Mouse (Mus musculus): Measurements from ENCODE around the gene Cc2d1b. TPM values are rescaled to one million over a fixed set of nuclear protein-coding genes. Genes with fewer than 3 reads are reported as not detected.

The Cc2d1b gene
- 16.5 and 23.0 TPM in 2 replicates for polyA plus RNA-seq (2014; fragmentation: Nextera tagmentation; extraction: Ambion mirVana)

GRCm38 (mm10) chr4:108619587-108620341 lies at the start of gene Cc2d1b:
TSS of gene Cc2d1b (plus strand) at chr4:108619940.
- Histone ChIP-seq H3K27ac (ENCODE audit: low read depth, low read length) (peak within 1 kb of the TSS; percentile 85), H3K9me3 (ENCODE audit: control insufficient read depth, low read length) (no peaks in the 10 kb centered on the region), H3K27me3 (ENCODE audit: control insufficient read depth, insufficient read depth, low read length) (no peaks in the 10 kb centered on the region), H3K4me2 (ENCODE audit: low read depth, low read length) (peak within 1 kb of the TSS; percentile 93), H3K9ac (replicated peaks; ENCODE audit: low read depth, low read length) (peak within 1 kb of the TSS; percentile 77), H3K36me3 (ENCODE audit: control insufficient read depth, insufficient read depth, low read length) (peaks cover 6% of the 10 kb centered on the region; the same call in 1 of the 2 replicates), H3K4me3 (ENCODE audit: low read depth, low read length) (peak within 1 kb of the TSS; percentile 68), H3K4me1 (ENCODE audit: control insufficient read depth, insufficient read depth, low read length) (peaks cover 16% of the 10 kb centered on the region)
- WGBS, result under 1% methylated on average over 68 of the region's 86 CpGs
- peak; percentile 95 for ATAC-seq (ENCODE audit: low read depth)

GRCm38 (mm10) chr4:108572644-108573043 lies 47.1 kb upstream of the Cc2d1b start:
- Histone ChIP-seq H3K9me3 (ENCODE audit: control insufficient read depth, low read length) (no peaks in the 10 kb centered on the region), H3K27me3 (ENCODE audit: control insufficient read depth, insufficient read depth, low read length) (no peaks in the 10 kb centered on the region), H3K27ac (ENCODE audit: low read depth, low read length) (no peak overlapping the region), H3K4me1 (ENCODE audit: control insufficient read depth, insufficient read depth, low read length) (peaks cover 5% of the 10 kb centered on the region; the same call in 1 of the 2 replicates), H3K4me3 (ENCODE audit: low read depth, low read length) (no peak overlapping the region), H3K9ac (replicated peaks; ENCODE audit: low read depth, low read length) (no peak overlapping the region), H3K36me3 (ENCODE audit: control insufficient read depth, insufficient read depth, low read length) (peaks cover 63% of the 10 kb centered on the region), H3K4me2 (ENCODE audit: low read depth, low read length) (no peak overlapping the region)
- 98% methylated on average over 3 of the region's 3 CpGs for WGBS
- ATAC-seq (ENCODE audit: low read depth), result no peak

- H3K27ac ChIP-seq (ENCODE audit: low read depth, low read length), result peak within 1 kb of the TSS; percentile 70
Measured at GRCm38 (mm10) chr4:108578840-108579742, 40.6 kb upstream of the Cc2d1b start, which contains the start of the genes Prpf38a and Orc1. TSS of gene Prpf38a (minus strand) at chr4:108579336. TSS of gene Orc1 (plus strand) at chr4:108579423.

DNA sequence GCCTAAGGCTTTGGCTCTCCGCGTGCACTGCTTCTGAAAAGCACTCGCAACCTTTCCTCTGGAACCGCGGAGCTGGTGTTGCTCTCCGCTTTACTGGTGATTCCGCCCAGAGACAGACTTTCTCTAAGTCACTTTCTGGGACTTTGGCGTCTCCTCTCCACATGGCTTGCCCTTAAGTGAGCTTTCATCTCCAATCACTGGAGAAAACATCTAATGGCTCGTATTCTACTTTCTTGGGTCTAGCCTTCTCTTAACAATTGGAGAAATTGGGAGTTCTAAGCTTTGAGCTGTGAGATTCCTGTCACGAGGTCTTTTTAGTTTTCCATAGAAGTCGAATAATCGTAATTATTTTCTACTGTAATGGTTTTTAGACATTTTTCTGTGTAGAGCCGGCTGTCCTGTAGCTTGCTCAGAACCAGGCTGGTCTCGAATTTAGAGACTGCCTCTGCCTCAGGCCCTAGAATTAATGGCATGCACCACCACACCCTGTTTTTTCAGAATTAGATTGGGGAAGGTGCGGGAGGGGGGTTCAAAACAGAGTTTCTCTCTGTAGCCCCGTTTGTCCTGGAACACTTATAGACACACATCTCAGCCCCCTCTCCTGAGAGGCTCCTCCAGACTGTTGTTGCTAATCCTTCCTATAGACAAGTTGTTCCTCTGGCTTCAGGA lies 39.9 kb upstream of the Cc2d1b start:
- Histone ChIP-seq H3K27ac (ENCODE audit: low read depth, low read length) (no peak overlapping the region), H3K9me3 (ENCODE audit: control insufficient read depth, low read length) (no peaks in the 10 kb centered on the region), H3K9ac (replicated peaks; ENCODE audit: low read depth, low read length) (0 out of 2 replicates have a peak overlapping the region, but pooled peaks have one; percentile 21), H3K4me3 (ENCODE audit: low read depth, low read length) (peak overlapping the region; percentile 83), H3K27me3 (ENCODE audit: control insufficient read depth, insufficient read depth, low read length) (no peaks in the 10 kb centered on the region), H3K4me1 (ENCODE audit: control insufficient read depth, insufficient read depth, low read length) (peaks cover 15% of the 10 kb centered on the region; the same call in 1 of the 2 replicates), H3K36me3 (ENCODE audit: control insufficient read depth, insufficient read depth, low read length) (peaks cover 16% of the 10 kb centered on the region; the same call in 1 of the 2 replicates), H3K4me2 (ENCODE audit: low read depth, low read length) (peak overlapping the region; percentile 91)
- WGBS, result 3% methylated on average over 16 of the region's 16 CpGs
- no peak for ATAC-seq (ENCODE audit: low read depth)

More at GRCm38 (mm10) chr4:108578840-108579742, 40.6 kb upstream of the Cc2d1b start, which contains the start of the genes Prpf38a and Orc1:
- peak; percentile 99 for ATAC-seq (ENCODE audit: low read depth)
- peak within 1 kb of the TSS; percentile 83 for H3K4me3 ChIP-seq (ENCODE audit: low read depth, low read length)
- no peaks in the 10 kb centered on the region for H3K9me3 ChIP-seq (ENCODE audit: control insufficient read depth, low read length)
- H3K4me2 ChIP-seq (ENCODE audit: low read depth, low read length), result peak within 1 kb of the TSS; percentile 91
- peaks cover 20% of the 10 kb centered on the region for H3K36me3 ChIP-seq (ENCODE audit: control insufficient read depth, insufficient read depth, low read length)
- H3K27me3 ChIP-seq (ENCODE audit: control insufficient read depth, insufficient read depth, low read length), result no peaks in the 10 kb centered on the region
- H3K9ac ChIP-seq (replicated peaks; ENCODE audit: low read depth, low read length), result peak within 1 kb of the TSS; percentile 63
- under 1% methylated on average over 64 of the region's 64 CpGs for WGBS
- H3K4me1 ChIP-seq (ENCODE audit: control insufficient read depth, insufficient read depth, low read length), result peaks cover 15% of the 10 kb centered on the region; the same call in 1 of the 2 replicates

GRCm38 (mm10) chr4:108593376-108593775 lies 26.4 kb upstream of the Cc2d1b start:
- H3K4me2 ChIP-seq (ENCODE audit: low read depth, low read length), result no peak overlapping the region
- no peak for ATAC-seq (ENCODE audit: low read depth)
- H3K27ac ChIP-seq (ENCODE audit: low read depth, low read length), result no peak overlapping the region
- H3K9ac ChIP-seq (replicated peaks; ENCODE audit: low read depth, low read length), result no peak overlapping the region
- H3K4me3 ChIP-seq (ENCODE audit: low read depth, low read length), result no peak overlapping the region
- 91% methylated on average over 2 of the region's 2 CpGs for WGBS
- no peaks in the 10 kb centered on the region for H3K4me1 ChIP-seq (ENCODE audit: control insufficient read depth, insufficient read depth, low read length)
- H3K27me3 ChIP-seq (ENCODE audit: control insufficient read depth, insufficient read depth, low read length), result no peaks in the 10 kb centered on the region
- H3K9me3 ChIP-seq (ENCODE audit: control insufficient read depth, low read length), result no peaks in the 10 kb centered on the region
- H3K36me3 ChIP-seq (ENCODE audit: control insufficient read depth, insufficient read depth, low read length), result no peaks in the 10 kb centered on the region

DNA sequence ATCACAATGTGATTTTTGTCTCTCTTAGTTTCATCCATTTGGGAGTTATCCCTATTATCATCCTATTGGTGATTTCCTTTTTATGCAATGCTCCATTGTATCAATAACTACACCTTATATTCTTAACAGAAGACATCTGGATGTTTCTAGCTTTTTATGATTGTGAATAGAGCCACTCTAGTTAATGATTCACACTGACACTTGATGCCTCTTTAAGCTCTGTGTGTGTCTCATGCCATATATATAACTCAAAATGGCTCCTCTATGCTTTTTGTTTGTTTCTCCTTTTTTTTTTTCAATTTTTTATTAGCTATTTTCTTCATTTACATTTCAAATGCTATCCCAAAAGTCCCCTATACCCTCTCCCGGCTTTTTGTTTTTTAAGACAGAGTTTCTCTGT lies 24.0 kb upstream of the Cc2d1b start:
- ATAC-seq (ENCODE audit: low read depth), result no peak
- no peaks in the 10 kb centered on the region for H3K36me3 ChIP-seq (ENCODE audit: control insufficient read depth, insufficient read depth, low read length)
- no peak overlapping the region for H3K9ac ChIP-seq (replicated peaks; ENCODE audit: low read depth, low read length)
- no peak overlapping the region for H3K4me2 ChIP-seq (ENCODE audit: low read depth, low read length)
- no peaks in the 10 kb centered on the region for H3K4me1 ChIP-seq (ENCODE audit: control insufficient read depth, insufficient read depth, low read length)
- WGBS, result 87% methylated on average over 1 of the region's 1 CpGs
- no peak overlapping the region for H3K4me3 ChIP-seq (ENCODE audit: low read depth, low read length)
- H3K27me3 ChIP-seq (ENCODE audit: control insufficient read depth, insufficient read depth, low read length), result no peaks in the 10 kb centered on the region
- no peaks in the 10 kb centered on the region for H3K9me3 ChIP-seq (ENCODE audit: control insufficient read depth, low read length)
- no peak overlapping the region for H3K27ac ChIP-seq (ENCODE audit: low read depth, low read length)

DNA sequence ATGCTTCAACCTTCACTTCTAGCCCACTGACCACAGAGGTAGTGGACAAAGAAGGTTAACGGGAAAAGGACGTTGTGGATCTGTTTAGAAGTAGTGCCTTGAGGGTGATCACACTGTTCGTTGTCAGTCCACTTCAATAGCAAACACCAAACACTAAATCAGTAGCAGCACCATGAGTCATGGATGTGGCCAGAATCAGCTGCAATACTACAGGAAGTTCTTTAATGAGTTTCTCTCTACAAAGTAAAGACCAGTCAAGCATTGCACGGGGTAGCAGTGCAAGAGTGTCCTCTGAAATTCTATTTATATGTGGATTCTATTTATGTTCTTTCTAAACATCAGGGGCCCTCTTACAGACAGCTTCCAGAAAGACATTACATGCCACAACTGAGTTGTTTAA lies 21.4 kb upstream of the Cc2d1b start:
- no peak for ATAC-seq (ENCODE audit: low read depth)
- H3K4me3 ChIP-seq (ENCODE audit: low read depth, low read length), result no peak overlapping the region
- no peaks in the 10 kb centered on the region for H3K27me3 ChIP-seq (ENCODE audit: control insufficient read depth, insufficient read depth, low read length)
- no peaks in the 10 kb centered on the region for H3K4me1 ChIP-seq (ENCODE audit: control insufficient read depth, insufficient read depth, low read length)
- H3K27ac ChIP-seq (ENCODE audit: low read depth, low read length), result no peak overlapping the region
- no peaks in the 10 kb centered on the region for H3K36me3 ChIP-seq (ENCODE audit: control insufficient read depth, insufficient read depth, low read length)
- H3K4me2 ChIP-seq (ENCODE audit: low read depth, low read length), result no peak overlapping the region
- H3K9me3 ChIP-seq (ENCODE audit: control insufficient read depth, low read length), result no peaks in the 10 kb centered on the region
- 92% methylated on average over 4 of the region's 4 CpGs for WGBS
- no peak overlapping the region for H3K9ac ChIP-seq (replicated peaks; ENCODE audit: low read depth, low read length)

DNA sequence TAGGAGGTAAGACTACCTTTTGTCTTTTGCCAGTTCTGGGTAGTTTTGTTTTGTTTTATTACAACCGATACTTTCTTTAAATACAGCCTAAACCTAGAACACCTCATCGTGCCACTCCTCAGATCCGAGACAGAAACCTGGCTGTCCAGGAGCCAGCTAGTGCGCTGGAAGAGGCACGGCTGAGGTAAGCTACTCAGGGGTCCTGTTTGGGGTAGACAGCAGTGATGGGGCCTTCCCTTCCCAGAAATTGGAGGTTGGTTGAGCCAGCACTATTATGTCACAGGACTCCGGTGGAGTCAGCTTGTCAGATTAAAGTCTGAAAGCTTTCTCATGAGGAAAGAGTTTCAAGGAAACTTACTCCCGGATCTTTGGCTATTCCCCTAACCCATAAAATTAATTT lies 17.9 kb upstream of the Cc2d1b start:
- 92% methylated on average over 7 of the region's 7 CpGs for WGBS
- Histone ChIP-seq H3K27me3 (ENCODE audit: control insufficient read depth, insufficient read depth, low read length) (no peaks in the 10 kb centered on the region), H3K9me3 (ENCODE audit: control insufficient read depth, low read length) (no peaks in the 10 kb centered on the region), H3K4me1 (ENCODE audit: control insufficient read depth, insufficient read depth, low read length) (no peaks in the 10 kb centered on the region), H3K9ac (replicated peaks; ENCODE audit: low read depth, low read length) (no peak overlapping the region), H3K4me3 (ENCODE audit: low read depth, low read length) (no peak overlapping the region), H3K36me3 (ENCODE audit: control insufficient read depth, insufficient read depth, low read length) (peaks cover 3% of the 10 kb centered on the region; the same call in 1 of the 2 replicates), H3K27ac (ENCODE audit: low read depth, low read length) (no peak overlapping the region), H3K4me2 (ENCODE audit: low read depth, low read length) (no peak overlapping the region)
- no peak for ATAC-seq (ENCODE audit: low read depth)
